Mouse (Mus musculus): Measurements from ENCODE around the gene Fam129b.

- TF ChIP-seq CTCF (conservative IDR thresholded peaks at IDR 0.05; ENCODE audit: insufficient read depth, insufficient read length, low read depth, low read length) (no peak), POLR2A (IDR thresholded peaks at IDR 0.05; ENCODE audit: low read depth, low read length) (no peak)
Observed at GRCm38 (mm10) chr2:32908796-32909195, 32.9 kb downstream of the Fam129b start.

Measured in kidney, adult 2 months (tissue).